Mouse (Mus musculus) frontal cortex, postnatal 36 days (tissue): ENCODE data around the gene Letm1.
A peak's percentile ranks its signal among the peaks of the same experiment; 100 is the strongest.

Source experiments
- DNase-seq, 2 experiments: peaks; one replicate each; pipeline ENCODE4 v3.0.0; 2022; ENCODE audit warnings: low spot score in 2 of 2

Gene Letm1

DNA sequence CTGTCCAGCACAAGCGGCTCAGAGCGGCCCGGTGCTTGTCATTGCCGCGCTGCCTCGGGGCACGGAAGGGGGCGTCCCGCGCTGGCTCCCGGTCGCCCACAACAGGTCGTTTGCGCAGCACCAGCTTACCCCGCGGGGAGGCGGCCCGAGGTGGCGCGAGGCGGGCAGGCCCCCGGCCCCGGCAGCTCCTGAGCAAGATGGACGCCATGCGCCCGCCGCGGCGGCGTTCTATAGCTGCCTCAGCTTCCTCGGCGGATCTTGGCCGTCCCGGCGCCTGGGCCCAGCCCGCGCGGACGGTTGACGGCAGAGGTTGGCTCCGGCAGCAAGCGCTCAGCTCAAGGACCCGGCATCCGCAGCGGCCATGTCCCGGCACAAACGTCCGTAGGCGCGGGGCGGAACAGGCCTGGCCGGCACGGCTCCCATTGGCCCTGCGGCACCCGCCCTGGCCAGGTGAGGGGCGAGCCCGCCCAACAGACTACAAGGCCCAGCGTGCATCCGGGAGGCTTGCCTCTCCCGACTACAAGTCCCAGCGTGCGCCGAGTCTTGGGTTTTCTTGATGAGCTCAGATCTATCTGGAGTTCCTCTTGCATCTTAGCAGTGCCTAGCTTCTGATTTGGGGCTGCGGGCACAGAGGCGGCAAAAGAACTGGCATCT, at the start of gene Letm1:
TSS of gene Letm1 (minus strand) at position 473 of the 654 bp plus-strand sequence.
- DNase-seq, result peak; percentile 95 to 98

DNA sequence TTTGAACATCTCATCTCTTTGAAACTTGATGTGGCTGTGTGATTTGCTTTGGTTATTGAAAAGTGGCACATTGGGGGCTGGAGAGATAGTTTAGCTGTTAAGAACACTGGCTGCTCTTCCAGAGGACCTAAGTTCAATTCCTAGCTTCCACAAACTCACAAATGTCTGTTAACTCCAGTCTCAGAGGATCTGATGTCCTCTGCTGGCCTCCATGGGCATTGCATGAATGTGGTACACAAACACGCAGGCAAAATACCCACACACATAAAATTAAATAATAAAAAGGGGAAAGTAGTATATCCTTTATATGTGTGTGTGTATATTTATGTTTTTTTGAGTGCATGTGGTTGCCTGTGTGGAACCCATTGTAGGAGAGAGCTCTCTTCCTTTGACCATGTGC, 48.2 kb upstream of the Letm1 start:
- no peak for DNase-seq

DNA sequence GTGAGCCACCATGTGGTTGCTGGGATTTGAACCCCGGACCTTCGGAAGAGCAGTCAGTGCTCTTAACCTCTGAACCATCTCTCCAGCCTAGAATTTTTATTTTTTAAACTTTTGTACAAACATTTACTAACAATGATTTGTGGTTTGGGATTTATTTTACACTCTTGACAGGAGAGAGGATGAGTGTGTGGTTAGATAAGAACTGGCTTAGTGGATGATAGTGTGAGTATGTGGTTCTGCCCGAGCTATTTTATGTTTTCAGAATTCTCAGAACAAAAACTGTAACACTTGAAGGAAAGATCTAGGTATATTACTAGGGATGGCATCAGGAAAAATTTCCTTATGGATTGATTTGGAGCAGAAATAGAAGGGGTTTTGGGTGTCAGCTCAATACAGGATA, 47.3 kb upstream of the Letm1 start:
- DNase-seq, result no peak

DNA sequence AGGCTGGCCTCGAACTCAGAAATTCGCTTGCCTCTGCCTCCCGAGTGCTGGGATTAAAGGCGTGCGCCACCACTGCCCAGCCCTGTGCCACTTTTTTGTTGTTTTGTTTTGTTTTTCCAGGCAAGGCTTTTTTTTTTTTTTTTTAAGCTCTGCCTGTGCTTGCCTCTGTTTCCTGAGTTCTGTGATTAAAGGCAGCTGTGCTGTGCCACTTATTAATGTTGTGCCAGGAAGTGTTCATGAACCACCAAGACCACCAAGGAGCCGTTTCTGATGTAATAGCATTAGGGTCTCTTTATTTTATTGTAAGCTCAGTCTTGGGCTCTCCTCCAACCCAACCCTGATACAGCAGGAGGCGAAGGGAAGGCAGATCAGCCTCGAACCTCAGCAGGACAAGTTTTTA, 45.5 kb upstream of the Letm1 start:
- DNase-seq, result no peak

- no peak for DNase-seq
Observed at GRCm38 (mm10) chr5:33826001-33826400, 43.4 kb upstream of the Letm1 start.

- DNase-seq, result no peak
Observed at GRCm38 (mm10) chr5:33822456-33822855, 39.8 kb upstream of the Letm1 start.

GRCm38 (mm10) chr5:33821901-33822427, 39.3 kb upstream of the Letm1 start:
- no peak for DNase-seq

DNA sequence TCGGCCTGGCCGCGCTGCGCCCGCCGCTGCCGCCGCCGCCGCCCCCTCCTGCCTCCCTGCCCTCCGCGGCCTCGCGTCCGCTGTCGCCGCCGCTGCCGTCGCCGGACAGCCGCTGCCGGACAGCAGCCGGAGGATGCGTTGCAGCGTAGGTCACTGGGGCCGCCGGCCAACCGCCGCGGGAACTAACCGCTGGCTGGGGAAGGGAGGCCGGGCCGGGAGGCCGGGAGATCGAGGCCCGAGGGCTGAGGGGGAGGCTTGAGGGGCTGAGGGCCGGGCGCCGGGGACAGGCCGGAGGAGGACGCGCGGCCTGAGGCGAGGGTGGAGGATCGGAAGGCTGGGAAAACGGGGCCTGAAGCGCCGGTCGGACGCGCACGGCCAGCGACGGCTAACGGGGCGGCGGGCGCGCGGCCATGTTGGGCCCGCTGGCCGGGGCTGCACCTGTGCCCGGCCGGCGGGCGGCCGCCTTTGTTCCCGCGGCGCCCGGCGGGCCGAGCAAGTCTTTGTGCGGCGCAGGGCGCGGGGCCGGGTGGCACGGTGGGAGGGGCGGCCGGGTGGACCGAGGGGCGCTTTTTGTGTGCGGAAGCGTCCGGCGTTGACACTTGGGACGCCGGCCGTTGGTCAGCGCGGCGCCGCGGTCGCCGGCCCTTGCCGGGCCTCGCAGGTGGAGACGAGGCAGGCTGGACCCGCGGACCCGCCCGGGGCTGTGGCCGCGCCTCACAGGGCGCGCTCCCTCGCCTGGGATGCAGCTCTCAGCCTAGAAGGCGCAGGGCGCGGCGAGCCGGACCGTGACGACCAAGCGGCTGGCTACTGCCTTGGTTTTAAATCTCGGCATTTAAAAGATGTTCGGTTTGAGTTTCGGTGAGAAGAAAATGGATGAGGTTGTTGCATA, 38.4 kb upstream of the Letm1 start:
- DNase-seq, result peak; percentile 23 to 26

GRCm38 (mm10) chr5:33819876-33820732, 37.5 kb upstream of the Letm1 start, which contains the start of gene Nsd2:
Nsd2 (plus strand) TSS chr5:33820725.
- peak; percentile 87 to 93 for DNase-seq

- peak; percentile 44 to 62 for DNase-seq
Observed at GRCm38 (mm10) chr5:33819141-33819875, 36.7 kb upstream of the Letm1 start.

GRCm38 (mm10) chr5:33818104-33818503, 35.5 kb upstream of the Letm1 start:
- no peak for DNase-seq

- no peak for DNase-seq
Observed at GRCm38 (mm10) chr5:33816008-33816725, 33.5 kb upstream of the Letm1 start.

GRCm38 (mm10) chr5:33811519-33811918, 28.9 kb upstream of the Letm1 start:
- DNase-seq, result no peak

DNA sequence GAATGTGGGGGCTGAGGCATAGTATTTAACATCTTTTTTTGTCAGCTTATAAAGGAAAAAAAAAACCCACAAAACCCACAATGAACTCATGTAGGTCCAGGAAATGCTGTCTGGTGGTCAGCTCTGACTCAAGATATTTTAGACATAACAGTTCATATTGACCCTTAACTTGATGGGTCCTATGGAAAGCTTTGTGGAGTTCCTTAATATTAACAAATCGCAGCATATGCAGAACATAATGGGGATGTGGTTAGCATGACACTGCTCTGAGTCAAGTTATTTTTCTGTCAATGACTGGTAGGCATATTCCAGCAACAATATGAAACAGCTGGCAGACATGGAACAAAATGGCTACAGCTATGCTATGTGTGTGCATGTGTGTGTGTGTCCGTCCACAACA, 20.7 kb upstream of the Letm1 start:
- no peak for DNase-seq

GRCm38 (mm10) chr5:33791912-33792643, 9.5 kb upstream of the Letm1 start:
- no peak for DNase-seq

- DNase-seq, result no peak
Observed at GRCm38 (mm10) chr5:33782999-33783390, 378 bp upstream of the Letm1 start.

DNA sequence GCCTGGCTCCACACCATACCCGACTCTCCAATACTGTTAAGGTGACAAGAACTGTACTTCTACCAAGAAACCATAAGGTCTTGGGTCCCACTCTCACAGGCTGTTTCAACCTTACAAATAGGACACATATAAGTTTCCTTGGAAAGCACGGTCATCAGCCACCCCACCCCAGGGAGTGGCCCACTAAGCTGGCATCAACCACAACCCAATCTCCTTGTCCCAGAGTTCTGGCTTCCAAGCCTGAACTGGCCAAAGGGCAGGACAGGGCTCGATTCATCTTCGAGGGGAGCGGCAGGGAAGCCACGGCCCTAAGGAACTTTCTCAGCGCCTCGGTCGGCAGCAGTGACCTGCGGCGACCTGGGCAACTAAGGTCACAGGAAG, 663 bp downstream of the Letm1 start:
- DNase-seq, result no peak

DNA sequence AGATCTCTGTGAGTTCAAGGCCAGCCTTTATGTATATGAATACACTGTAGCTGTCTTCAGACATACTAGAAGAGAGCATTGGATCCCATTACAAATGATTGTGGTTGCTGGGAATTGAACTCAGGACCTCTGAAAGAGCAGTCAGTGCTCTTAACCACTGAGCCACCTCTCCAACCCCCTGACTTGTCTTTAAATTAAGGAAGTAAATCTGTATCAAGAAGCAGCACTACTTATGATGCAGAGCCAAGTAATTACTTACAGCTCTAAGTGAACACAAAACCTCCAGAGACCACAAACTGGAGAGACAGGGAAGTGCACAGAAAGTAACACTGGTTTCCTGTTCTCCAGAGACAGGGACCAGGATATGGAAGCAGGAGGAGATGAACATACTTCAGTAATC, 5.4 kb downstream of the Letm1 start:
- DNase-seq, result no peak

- DNase-seq, result no peak
Observed at GRCm38 (mm10) chr5:33743481-33743880, 39.1 kb downstream of the Letm1 start.

DNA sequence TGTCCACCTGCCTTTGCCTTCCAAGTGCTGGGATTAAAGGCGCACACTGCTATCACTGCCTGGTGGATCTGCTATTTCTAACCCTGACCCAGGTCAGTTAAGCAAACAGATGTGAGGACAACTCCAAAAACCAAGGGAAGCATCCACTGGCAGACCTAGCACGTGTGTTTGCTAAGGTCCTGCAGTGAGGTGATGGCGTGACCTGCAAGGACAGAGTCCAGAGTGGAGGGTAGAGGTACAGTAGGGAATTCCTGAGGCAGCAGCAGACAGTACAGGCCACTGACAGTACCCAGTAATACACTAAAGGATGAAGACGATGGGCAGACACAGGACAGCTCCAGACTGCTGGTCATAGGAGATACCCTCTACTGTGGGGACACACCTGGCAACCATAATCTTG, 42.1 kb downstream of the Letm1 start:
- DNase-seq, result no peak
